Mouse (Mus musculus) urinary bladder, adult 18-20 months (tissue): ENCODE data around the gene Fbxl8.

Experiments used
- DNase-seq, 2 experiments: peaks; one replicate each; pipeline ENCODE4 v3.0.0; 2022; ENCODE audit warnings: low spot score in 2 of 2, mixed read lengths in 2 of 2

Gene Fbxl8

DNA sequence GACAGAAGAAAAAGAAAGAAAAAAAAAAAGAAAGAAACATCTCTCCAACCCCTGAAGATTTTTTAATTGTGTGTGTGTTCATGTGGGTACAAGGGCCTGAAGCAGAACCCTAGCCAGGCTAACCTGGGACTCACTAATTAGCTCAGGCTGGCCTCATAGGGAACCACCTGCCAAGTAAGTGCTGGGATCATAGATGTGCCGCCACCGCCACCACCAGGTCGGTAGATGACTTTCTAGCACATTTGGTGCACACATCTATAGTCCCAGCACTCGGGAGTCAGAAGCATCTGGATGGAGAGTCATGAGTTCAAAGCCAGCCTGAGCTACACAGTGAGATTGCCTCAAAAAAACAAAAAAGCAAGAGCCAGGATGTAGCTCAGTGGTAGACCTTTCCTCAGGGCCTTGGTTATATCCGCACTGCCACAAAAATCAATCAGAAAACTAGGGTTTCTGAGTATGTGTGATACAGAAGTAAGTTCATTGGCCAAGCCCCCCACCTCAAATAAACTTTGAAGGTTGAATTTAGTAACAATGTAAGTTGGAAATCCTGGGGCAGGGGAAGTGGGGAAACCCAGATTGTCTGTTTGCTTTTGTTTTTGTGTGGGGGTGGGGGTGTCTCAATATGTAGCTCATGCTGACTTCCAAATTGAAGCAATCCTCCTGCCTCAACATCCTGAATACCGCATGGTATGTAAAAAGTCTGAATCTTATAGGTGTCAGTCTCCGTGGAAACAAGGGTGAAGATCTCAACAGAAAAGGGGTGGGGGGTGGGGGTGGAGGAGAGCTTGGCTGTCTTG, 6.9 kb upstream of the Fbxl8 start:
- no peak for DNase-seq

DNA sequence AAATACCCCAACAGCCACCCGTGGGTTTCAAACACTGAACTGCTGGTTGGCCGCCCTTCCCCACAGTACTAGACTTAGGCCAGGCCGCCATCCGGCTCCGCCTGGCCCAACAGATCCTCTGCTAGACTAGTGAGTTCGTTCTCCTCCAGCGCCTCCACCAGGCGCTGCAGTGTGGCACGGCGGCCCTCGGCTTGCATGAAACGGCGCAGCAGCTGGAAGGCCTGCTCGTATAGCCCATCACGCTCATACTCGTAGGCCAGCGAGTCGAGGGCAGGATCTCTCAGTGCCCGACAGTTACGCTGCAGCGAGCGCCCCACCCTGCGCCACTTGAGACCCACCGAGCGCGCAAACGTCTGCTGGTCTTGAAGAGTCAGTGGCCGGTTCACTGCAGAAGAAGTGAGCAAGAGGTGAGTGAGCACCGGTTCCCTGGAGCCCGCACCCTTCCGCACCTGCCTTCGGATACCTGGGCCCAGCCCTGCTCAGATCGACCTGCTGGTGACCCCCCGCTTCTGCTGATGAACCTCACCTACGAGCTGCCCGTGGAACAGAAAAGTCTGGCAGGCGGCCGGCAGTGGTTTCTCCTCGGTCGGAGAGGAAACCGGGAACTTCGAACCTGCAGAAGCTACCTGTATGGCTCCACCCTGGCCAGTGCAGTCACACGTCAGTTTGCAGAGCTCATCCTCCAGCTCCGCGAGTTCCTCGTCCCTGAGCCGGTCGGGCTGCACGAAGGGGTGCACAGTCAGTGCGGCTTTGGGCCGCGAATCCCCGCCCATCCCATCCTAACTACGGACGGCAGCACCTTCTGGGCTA, 5.3 kb upstream of the Fbxl8 start:
- no peak for DNase-seq

DNA sequence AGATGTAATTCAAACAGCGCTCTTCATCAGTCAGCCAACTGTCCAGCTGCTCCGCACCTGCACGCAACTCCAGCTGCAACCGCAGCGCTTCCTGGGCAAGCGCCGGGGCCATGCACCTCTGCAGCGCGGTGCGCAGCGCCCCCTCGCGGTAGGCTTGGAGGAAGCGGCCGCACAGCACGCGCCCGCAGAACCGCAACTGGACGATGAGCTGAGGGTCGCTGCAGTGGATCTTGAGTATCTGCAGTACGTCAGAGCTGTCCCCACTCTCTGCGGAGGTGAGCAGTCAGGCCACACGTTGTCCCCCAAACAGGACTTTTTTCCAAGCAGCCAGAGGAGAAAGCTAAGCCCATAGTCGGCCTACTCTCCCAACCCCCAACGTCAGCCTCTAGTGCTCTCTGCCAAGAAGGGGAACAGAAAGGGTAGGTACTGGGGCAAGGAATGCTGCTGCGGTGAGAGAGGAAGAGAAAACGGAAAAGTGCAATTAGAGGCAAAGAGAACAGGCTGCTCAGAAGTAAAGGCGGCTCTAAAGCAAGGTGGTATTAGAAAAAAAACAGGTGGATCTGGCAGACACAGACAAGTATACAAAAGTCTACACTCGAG, 4.6 kb upstream of the Fbxl8 start:
- DNase-seq, result peak; percentile 37 to 61

DNA sequence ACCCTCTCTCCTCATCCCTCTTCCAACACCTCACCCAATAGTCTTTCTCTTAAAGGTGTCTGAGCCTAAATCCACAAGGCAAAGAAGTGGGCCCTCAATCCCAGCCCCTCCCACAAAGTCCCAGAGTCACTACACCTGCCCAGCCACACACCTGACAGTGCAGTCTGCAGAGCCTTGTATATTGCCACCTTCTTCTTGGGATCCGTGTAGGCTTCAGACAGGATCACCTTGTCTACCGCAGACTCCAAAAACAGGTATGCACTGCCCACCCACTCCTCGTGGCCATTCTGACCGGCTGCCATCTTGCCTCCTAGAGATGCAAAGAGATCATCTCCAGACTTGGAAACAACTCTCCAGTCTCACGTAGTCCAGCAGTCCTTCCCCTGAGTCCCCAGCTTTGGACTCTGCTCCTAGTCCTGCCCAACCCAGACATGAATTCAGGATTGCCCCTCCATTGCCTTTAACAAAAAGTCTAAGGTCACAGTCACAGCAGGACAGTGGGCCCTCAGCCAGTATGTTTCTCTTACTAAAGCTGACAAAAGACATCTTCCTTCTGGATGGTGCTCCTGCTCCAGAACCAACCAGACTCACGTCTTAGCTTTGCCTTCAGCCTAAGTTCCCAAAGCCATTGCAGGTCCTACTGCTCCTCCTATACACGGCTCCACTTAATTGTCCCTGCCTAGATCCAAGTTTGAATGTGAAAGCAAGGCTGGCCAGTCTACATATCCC, 3.9 kb upstream of the Fbxl8 start:
- DNase-seq, result no peak

DNA sequence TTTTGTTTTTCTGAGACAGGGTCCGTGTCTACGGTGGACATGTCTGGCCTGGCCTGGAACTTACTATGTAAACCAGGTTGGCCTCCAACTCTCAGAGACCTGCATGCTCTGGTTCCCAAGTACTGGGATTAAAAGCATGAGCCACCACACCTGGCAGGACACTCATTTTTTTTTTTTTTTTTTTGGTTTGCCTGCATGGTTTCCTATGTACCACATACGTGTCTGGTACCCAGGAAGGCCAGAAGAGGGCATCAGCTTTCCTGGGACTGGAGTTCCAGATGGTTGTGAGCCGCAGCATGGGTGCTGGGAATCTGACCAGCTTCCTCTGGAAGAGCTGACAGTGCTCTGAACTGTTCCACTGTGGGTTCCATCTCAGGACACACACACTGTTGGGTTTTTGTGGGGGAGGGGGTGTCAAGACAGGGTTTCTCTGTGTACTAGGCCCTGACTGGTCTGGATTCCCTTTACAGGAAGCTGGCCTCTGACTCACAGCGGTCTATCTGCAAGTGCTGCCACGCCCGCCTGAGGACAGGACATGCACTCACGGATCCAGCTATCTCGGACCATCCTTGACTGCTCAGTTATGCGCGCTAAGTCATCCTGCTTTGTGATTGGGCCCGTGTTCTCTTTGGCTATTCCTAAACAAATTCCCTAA, 3.0 kb upstream of the Fbxl8 start:
- no peak for DNase-seq

DNA sequence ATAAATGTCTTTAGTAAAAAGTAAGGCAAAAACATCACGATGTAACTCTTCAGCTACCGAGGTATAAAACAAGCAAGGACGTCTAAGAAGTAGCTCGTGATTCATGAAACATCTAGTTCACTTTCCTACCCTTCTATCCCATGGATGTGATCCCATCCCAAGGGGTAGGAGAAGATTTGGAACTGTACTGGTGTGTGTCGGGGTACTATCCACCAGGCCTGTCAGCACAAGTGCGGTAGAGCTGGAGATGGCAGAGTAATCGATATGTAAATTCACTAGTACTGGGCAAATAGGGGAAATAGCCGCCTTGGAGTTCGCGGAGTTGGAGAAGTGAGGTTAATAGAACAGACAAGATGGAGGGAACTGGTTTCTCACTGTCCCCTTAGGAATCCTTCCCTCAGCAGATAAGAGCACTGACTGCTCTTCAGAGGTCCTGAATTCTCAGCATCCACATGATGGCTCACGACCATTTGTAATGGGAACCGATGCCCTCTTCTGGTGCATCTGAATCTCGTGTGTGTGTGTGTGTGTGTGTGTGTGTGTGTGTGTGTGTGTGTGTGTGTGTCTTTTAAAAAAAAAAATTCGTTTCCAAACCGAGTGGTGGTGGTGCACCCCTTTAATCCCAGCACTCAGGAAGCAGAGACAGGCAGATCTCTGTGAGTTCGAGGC, 1.1 kb upstream of the Fbxl8 start:
- no peak for DNase-seq

DNA sequence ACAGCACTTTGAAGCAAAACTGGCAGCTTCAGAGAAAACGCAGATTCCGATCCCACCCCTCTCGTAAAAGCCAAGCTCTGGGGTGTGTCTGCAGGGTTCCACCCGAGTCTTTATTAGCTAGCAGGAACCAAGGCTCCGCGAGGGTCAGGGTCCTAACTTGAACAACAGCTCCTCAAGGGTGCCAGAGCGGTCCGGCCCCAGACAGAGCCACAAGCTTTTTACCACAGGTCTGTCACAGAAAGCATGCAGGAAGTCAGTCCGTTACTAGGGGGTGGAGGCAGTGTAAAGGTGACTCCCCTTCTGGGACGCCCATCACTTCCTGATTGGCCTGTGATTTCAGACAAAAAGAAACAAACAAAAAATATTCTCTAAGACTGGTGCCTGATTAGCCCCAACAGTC, 680 bp downstream of the Fbxl8 start:
- peak in 1 of 2 experiments; percentile 33 for DNase-seq

DNA sequence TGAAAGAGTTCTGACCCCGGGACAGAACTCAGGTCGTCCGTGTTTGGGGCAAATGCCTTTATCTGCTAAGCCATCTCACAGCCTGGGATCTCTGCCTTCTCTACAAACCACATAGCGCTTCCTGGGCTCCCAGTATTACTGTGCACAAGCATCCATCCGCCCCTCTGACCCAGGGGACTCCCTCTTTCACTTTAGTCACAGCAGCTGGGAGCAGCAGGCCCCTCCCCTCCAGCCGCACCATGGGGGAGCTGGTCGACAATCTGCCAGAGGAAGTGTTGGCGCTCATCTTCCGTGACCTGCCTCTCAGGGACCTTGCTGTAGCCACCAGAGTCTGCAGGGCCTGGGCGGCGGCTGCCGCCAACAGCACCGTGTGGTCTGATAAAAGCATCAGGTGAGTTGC, 2.3 kb downstream of the Fbxl8 start:
- no peak for DNase-seq

DNA sequence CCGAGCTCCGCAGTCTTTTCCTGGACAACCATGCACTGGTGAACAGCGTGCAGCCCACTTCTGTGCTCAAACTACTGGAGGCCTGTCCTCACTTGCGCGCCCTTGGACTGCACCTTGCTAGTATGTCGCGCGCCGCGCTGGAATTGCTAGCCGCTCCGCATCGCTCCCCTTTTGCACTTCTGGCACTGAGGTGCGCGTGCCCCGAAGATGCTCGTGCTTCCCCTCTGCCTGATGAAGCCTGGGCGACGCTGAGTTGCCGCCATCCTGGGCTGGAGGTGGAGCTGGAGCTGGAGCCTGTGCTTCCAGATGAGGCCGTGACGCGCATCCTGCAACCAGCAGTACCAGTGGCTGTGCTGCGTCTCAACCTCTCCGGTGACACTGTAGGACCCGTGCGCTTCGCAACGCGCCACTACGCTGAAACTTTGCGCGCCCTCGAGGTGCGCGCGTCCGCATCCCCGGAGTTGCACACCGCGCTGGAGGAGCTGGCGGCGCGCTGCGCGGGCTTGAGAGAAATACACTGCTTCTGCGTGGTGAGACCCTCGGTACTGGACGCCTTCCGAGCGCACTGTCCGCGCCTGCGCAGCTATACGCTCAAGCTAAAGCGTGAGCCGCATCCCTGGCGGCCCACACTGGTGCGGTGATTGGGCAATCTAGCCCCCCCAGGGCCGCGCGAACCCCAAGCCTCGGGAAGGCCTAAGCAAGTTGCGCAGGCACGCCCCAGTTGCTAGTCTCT, 4.1 kb downstream of the Fbxl8 start:
- DNase-seq, result no peak

DNA sequence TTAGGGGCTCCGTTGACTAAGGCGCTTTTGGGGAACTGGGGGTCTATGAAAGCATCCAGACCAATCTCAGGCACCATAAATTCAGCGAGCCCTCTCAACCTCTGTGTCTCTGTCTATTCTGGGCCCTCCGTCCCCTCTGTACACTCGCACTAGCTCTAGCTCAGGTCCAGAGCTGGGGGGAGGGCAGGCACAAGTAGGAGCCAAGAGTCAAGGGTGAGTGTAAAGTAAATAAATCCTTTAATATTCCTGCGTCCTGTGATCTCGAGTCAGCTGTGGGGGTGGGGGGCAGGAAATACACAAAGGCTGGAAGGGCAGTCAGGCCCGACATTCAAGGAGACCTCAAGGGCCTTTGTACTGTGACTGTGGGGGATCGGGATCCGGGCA, 4.6 kb downstream of the Fbxl8 start:
- DNase-seq, result no peak

DNA sequence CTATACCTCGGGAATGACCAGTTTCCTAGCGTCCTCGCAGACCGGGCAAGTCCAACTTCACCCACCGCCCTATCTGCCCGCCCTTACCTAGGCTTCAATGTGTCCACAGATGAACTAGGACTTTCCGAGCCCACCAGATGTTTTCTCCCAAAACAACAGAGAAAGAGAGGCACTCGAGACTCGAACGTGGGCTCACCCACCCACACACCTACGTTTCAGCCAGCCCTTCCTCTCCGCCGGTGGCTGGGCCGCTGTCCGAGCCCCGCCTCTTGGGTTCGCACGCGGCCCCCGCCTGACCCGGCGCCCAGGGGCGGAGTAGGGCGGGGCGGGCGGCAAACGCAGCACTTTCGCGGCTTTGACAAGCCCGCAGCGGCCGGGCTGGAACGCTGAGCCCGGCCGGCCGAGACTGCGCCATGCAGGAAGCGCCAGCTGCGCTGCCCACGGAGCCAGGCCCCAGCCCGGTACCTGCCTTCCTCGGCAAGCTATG, 5.1 kb downstream of the Fbxl8 start, which contains the start of gene Hsf4:
Gene Hsf4 (plus strand): TSS at position 341 of the 487 bp plus-strand sequence.
- DNase-seq, result peak; percentile 50 to 62

DNA sequence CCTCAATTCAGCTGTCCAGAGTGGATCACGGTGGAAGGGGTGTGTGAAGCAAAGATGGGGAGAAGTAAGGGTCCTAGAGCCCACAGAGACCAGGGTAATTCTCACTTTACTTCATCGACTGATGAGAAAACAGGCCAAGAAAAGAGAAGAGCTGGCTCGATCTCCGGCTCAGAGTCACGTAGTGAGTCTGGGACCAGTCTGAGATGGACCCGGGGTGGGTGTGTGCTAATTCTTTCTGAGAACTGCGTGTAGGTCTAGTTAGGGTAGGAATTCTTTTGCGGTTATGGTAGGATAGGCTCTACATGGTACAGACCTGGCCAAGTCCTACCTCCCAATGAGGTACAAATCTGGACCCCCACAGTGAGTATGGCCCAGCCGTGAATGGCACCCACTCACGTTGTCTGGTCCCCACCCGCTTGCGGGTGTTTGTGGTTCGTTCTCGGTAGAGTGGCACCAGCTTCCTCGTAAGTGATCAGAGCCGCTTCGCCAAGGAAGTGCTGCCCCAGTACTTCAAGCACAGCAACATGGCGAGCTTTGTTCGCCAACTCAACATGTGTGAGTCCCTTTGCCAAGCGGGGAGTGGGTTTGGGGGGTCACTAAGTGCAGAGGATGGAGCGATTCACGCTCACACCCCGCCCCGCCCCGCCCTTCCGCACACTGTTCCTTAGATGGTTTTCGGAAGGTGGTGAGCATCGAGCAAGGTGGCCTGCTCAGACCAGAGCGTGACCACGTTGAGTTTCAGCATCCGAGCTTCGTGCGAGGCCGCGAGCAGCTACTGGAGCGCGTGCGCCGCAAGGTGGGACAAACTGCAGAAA, 5.9 kb downstream of the Fbxl8 start:
- DNase-seq, result no peak

DNA sequence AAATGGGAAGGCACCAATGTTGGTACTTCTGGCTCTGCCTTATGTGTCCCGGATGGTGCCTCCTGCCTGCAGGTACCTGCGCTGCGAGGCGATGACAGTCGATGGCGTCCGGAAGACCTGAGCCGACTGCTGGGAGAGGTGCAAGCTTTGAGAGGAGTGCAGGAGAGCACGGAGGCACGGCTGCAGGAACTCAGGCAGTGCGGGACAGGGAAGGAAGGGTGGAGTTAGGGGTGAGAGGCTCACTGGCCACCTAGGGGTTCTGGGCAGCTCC, 6.4 kb downstream of the Fbxl8 start:
- no peak for DNase-seq

DNA sequence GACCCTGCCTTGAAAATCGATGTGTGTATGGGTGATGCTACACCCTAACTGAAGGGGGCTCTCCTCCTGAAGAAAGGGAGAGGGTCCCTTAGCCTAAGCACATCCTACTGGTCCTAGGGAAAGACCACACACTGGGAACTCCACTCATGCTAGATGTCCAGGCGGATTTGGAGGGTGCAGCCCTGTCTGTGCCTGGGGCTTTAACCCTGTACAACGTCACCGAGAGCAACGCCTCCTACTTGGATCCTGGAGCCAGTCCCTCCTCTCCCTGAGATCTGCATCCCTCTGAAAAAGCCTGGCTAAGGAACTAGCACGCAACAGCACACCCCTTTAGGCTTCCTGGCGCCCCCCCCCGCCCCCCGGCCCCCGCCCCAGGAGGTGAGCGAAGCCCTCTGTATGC, 10.9 kb downstream of the Fbxl8 start:
- DNase-seq, result no peak

DNA sequence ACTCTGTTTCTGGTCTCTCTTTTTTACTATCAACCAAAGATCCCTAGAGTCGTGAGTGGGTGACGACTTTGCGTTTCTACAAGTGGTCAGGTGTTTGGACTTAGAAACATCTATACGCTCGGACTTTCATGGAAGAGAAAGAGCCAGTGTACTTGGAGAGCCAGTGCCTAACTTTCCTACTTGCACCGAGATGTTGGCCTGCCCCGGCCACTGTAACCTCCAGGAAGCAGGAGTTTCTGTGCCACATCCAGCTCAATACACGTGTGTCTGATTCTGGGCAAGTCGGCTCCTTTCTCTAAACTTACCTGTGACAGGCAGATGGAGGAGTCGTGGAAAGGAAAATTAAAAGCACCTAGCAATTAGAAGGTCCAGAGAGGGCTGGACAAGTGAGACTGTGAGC, 11.4 kb downstream of the Fbxl8 start, which contains the start of gene Nol3:
Gene Nol3 (plus strand): TSS at position 301 of the 400 bp plus-strand sequence.
- DNase-seq, result no peak

DNA sequence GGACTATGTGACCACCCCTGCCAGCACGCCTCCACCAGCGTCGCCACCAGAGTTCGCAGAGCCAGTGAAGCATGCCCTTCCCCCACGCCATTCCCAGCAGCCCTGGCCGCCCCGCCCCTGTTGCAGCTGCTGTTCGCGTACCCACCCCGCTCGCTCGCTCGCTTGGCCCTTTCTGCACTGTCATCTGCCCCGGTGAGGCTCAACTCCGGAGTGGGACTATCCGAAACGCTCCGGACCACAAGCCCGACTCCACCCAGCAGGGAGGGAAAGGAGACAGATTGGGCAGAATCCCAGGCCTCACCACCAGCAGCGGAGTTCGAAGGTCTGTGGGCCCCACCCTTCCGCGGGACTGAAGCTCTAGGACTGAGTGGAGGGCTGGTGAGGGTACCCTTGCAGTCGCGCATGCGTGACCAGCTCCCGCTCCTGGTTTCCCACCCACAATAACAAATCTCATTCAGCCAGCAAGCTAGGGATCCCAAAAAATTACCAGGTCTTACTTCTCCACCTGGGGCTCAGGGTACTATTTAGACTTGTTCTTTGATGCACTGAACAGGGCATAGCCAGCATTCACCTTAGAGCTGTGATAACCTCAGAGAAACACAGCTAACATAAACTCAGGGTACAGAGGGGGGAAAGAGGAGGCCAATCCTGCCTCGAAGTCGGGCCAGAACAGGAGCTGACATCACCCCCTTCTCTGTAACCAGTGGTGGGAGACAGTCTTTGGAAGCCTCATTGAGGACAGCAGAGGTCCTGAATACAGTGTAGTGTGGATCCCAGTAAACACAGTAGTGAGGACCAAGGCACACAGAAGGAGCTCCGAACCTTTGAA, 12.1 kb downstream of the Fbxl8 start:
- peak in 1 of 2 experiments; percentile 34 for DNase-seq

DNA sequence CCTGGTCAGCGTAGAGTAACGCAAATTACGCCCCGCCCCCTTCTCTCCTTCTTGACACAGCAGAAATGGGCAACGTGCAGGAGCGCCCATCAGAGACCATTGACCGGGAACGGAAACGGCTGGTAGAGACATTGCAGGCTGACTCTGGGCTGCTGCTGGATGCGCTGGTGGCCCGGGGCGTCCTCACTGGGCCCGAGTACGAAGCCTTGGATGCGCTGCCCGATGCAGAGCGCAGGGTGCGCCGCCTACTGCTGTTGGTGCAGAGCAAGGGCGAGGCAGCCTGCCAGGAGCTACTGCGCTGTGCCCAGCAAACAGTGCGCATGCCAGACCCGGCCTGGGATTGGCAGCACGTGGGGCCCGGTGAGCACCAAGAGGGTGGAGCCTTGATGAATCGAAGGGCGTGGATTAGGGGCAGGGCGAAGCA, 14.5 kb downstream of the Fbxl8 start:
- DNase-seq, result peak in 1 of 2 experiments; percentile 77

DNA sequence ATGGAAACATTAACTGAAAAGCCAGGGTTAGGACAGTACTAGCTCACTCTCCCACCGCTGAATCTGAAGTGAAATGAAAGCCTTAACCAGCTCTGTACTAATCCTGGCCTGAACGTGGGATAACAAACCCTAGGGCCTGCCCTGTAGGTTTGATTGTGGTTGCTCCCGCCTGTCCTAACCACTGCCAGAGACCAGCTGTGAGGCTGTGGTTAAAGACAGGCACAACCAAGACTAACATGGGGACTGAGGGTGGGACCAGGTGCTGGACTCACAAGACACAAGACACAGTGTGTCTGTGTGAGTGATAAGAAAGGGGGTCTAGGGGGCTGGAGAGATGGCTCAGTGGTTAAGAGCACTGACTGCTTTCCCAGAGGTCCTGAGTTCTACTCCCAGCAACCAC, 16.1 kb downstream of the Fbxl8 start:
- no peak for DNase-seq
